Mouse (Mus musculus) gastrocnemius, postnatal 36 days (tissue): ENCODE data around the gene Olfr370. TPM values are rescaled to one million over a fixed set of nuclear protein-coding genes. Genes with fewer than 3 reads are reported as not detected.

Source experiments
- total RNA-seq, 2 experiments: library from RNA; stranded (reverse); gene quantifications; 2 replicates each; pipeline ENCODE4 v1.2.3; 2021

Olfr370 gene
- total RNA-seq, 2 experiments from 2014 or later, result not detected

Other genes with a start within 250 kb of the Olfr370 start
- gene Ucp1, start 245.4 kb upstream of the Olfr370 start, total RNA-seq, result not detected
- 1 to 10 TPM; 6.2 to 6.4 TPM for gene Elmod2, start 203.3 kb upstream of the Olfr370 start, total RNA-seq
- not detected for gene Mgat4d, start 187.3 kb upstream of the Olfr370 start, total RNA-seq
- not detected for gene Clgn, start 145.9 kb upstream of the Olfr370 start, total RNA-seq
- gene Scoc, start 77.4 kb upstream of the Olfr370 start, total RNA-seq, result 10 to 100 TPM; 46.5 to 46.8 TPM
- 100 to 1,000 TPM; 328 to 346 TPM for gene Ndufb7, start 30.9 kb downstream of the Olfr370 start, total RNA-seq
- gene Tecr, start 72.2 kb downstream of the Olfr370 start, total RNA-seq, result 100 to 1,000 TPM; 431 to 564 TPM
- gene Dnajb1, start 72.4 kb downstream of the Olfr370 start, total RNA-seq, result 1 to 10 TPM; 5.2 to 5.8 TPM
- 10 to 100 TPM; 16.7 to 17.8 TPM for gene Gipc1, start 116.9 kb downstream of the Olfr370 start, total RNA-seq
- gene Ptger1, start 130.9 kb downstream of the Olfr370 start, total RNA-seq, result under 1 TPM; 0.10 to 0.12 TPM
- 10 to 100 TPM; 30.6 to 33.7 TPM for gene Pkn1, start 163.4 kb downstream of the Olfr370 start, total RNA-seq
- 10 to 100 TPM; 11.3 to 12.0 TPM for gene Ddx39, start 179.4 kb downstream of the Olfr370 start, total RNA-seq
- 10 to 100 TPM; 21.9 to 22.5 TPM for gene Adgre5, start 205.5 kb downstream of the Olfr370 start, total RNA-seq